Mouse (Mus musculus) mesoderm, embryonic 11.5 days (tissue): ENCODE measurements around the gene Naa80.

ENCODE experiments used
- DNase-seq: peaks from one replicate; pipeline ENCODE4 v3.0.0-alpha.2; 2012; ENCODE audit warnings: low read depth, low spot score

Gene Naa80

GRCm38 (mm10) chr9:107617461-107617860 lies 38.8 kb downstream of the Naa80 start:
- no peak for DNase-seq

- DNase-seq: no peak
These were observed 39.4 kb downstream of the Naa80 start for GRCm38 (mm10) chr9:107618098-107618497.

GRCm38 (mm10) chr9:107618778-107619545 lies 40.3 kb downstream of the Naa80 start:
- no peak for DNase-seq

- DNase-seq: no peak
These were observed 40.8 kb downstream of the Naa80 start for GRCm38 (mm10) chr9:107619546-107619879.

GRCm38 (mm10) chr9:107620954-107621353 lies 42.3 kb downstream of the Naa80 start:
- DNase-seq: no peak

GRCm38 (mm10) chr9:107624539-107624938 lies 45.9 kb downstream of the Naa80 start:
- DNase-seq: no peak

GRCm38 (mm10) chr9:107624951-107625350 lies 46.3 kb downstream of the Naa80 start:
- no peak for DNase-seq

- no peak for DNase-seq
These were observed 46.9 kb downstream of the Naa80 start for GRCm38 (mm10) chr9:107625351-107626128.

GRCm38 (mm10) chr9:107626158-107626843 lies 47.6 kb downstream of the Naa80 start:
- peak; percentile 65 for DNase-seq

- peak; percentile 95 for DNase-seq
These were observed 48.2 kb downstream of the Naa80 start for GRCm38 (mm10) chr9:107626844-107627277.

- DNase-seq: no peak
These were observed 48.9 kb downstream of the Naa80 start for GRCm38 (mm10) chr9:107627387-107628255.

GRCm38 (mm10) chr9:107628721-107629410 lies 50.2 kb downstream of the Naa80 start:
- no peak for DNase-seq

- DNase-seq: no peak
These were observed 50.7 kb downstream of the Naa80 start for GRCm38 (mm10) chr9:107629411-107629730.

- DNase-seq: no peak
These were observed 51.3 kb downstream of the Naa80 start for GRCm38 (mm10) chr9:107629901-107630425.

- peak; percentile 88 for DNase-seq
These were observed 51.9 kb downstream of the Naa80 start for GRCm38 (mm10) chr9:107630576-107630975.

- DNase-seq: no peak
These were observed 52.7 kb downstream of the Naa80 start for GRCm38 (mm10) chr9:107631311-107631826.

GRCm38 (mm10) chr9:107631861-107632260 lies 53.2 kb downstream of the Naa80 start:
- no peak for DNase-seq

- DNase-seq: no peak
These were observed 53.8 kb downstream of the Naa80 start for GRCm38 (mm10) chr9:107632478-107632877.

- DNase-seq: peak; percentile 75
These were observed 54.5 kb downstream of the Naa80 start for GRCm38 (mm10) chr9:107633091-107633660.
